ENCODE assay signal across 14 mouse cellular contexts in genomic region chr2:163404037-163404815, GRCm38 (mm10). TPM values are rescaled to one million over a fixed set of nuclear protein-coding genes. Genes with fewer than 3 reads are reported as not detected.
A peak's percentile ranks its signal among the peaks of the same experiment; 100 is the strongest.
DNase-seq lines count a peak whose midpoint lies in the region; ATAC-seq and TF ChIP-seq lines count a peak whose summit lies in the region.
"Had no signal": no experiment of that assay in that cellular context is flagged by ENCODE, and none has a peak within 500 bp of the region (broad histone marks: within the 10 kb centered on the region; RNA-seq: fewer than 3 reads in every experiment).

No protein-coding gene starts in this region.

- no peak for TF ChIP-seq CTCF in liver, postnatal 0 days (IDR thresholded peaks at IDR 0.05; ENCODE audit: low read depth)
- TF ChIP-seq CTCF in layer of hippocampus, adult 2 months (conservative IDR thresholded peaks at IDR 0.05) = no peak

- no peak overlapping the region for H3K4me2 ChIP-seq in kidney, embryonic 15.5 days
- no peak overlapping the region for H3K4me2 ChIP-seq in intestine, embryonic 14.5 days (ENCODE audit: low read length)
- no peak overlapping the region; the same call in 1 of the 2 replicates for H3K4me2 ChIP-seq in liver, postnatal 0 days (ENCODE audit: low read depth, low read length)
- H3K4me2 ChIP-seq: hindbrain, embryonic 13.5 days; midbrain, embryonic 15.5 days had no signal

- peaks cover 42% of the 10 kb centered on the region for H3K36me3 ChIP-seq in kidney, embryonic 15.5 days
- peaks cover 38% of the 10 kb centered on the region for H3K36me3 ChIP-seq in intestine, embryonic 14.5 days (ENCODE audit: control insufficient read depth, insufficient read depth, low read length)
- peaks cover 31% of the 10 kb centered on the region for H3K36me3 ChIP-seq in liver, postnatal 0 days (replicated peaks; ENCODE audit: insufficient read depth, low read length)

- TF ChIP-seq EP300 in liver, postnatal 0 days (IDR thresholded peaks at IDR 0.05; ENCODE audit: low read depth) = no peak

- no peaks in the 10 kb centered on the region for H3K27me3 ChIP-seq in kidney, embryonic 15.5 days
- no peaks in the 10 kb centered on the region for H3K27me3 ChIP-seq in intestine, embryonic 14.5 days (replicated peaks; ENCODE audit: control insufficient read depth, insufficient read depth, low read length)
- H3K27me3 ChIP-seq in liver, postnatal 0 days (ENCODE audit: insufficient read depth, low read length) = no peaks in the 10 kb centered on the region
- H3K27me3 ChIP-seq: hindbrain, embryonic 13.5 days; midbrain, embryonic 15.5 days had no signal

- H3K4me3 ChIP-seq in kidney, embryonic 15.5 days (replicated peaks) = no peak overlapping the region
- H3K4me3 ChIP-seq in intestine, embryonic 14.5 days (ENCODE audit: low read depth, low read length) = no peak overlapping the region
- H3K4me3 ChIP-seq in liver, postnatal 0 days (ENCODE audit: low read depth, low read length) = no peak overlapping the region
- H3K4me3 ChIP-seq in layer of hippocampus, adult 2 months = no peak overlapping the region
- H3K4me3 ChIP-seq: hindbrain, embryonic 13.5 days; midbrain, embryonic 15.5 days had no signal

- H3K9me3 ChIP-seq in kidney, embryonic 15.5 days (replicated peaks) = no peaks in the 10 kb centered on the region
- no peaks in the 10 kb centered on the region for H3K9me3 ChIP-seq in intestine, embryonic 14.5 days (ENCODE audit: control insufficient read depth, low read length)
- H3K9me3 ChIP-seq in liver, postnatal 0 days (ENCODE audit: low read length) = no peaks in the 10 kb centered on the region
- H3K9me3 ChIP-seq: G1E; hindbrain, embryonic 13.5 days; midbrain, embryonic 15.5 days had no signal

- 0 out of 2 replicates have a peak overlapping the region, but pooled peaks have one; percentile 18 for H3K27ac ChIP-seq in kidney, embryonic 15.5 days
- H3K27ac ChIP-seq in intestine, embryonic 14.5 days (ENCODE audit: low read depth) = no peak overlapping the region
- peak overlapping the region; percentile 35 for H3K27ac ChIP-seq in liver, postnatal 0 days (ENCODE audit: low read depth)
- H3K27ac ChIP-seq in layer of hippocampus, adult 2 months = no peak overlapping the region
- H3K27ac ChIP-seq: hindbrain, embryonic 13.5 days; midbrain, embryonic 15.5 days had no signal

- H3K9ac ChIP-seq in kidney, embryonic 15.5 days = no peak overlapping the region
- no peak overlapping the region for H3K9ac ChIP-seq in intestine, embryonic 14.5 days (ENCODE audit: low read length)
- H3K9ac ChIP-seq in liver, postnatal 0 days (replicated peaks) = no peak overlapping the region; the same call in 1 of the 2 replicates
- H3K9ac ChIP-seq: hindbrain, embryonic 13.5 days; midbrain, embryonic 15.5 days had no signal

- ATAC-seq in kidney, embryonic 15.5 days (replicated peaks; ENCODE audit: low FRiP score) = no peak
- ATAC-seq in intestine, embryonic 14.5 days (replicated peaks; ENCODE audit: low FRiP score, low TSS enrichment, low read depth) = 0 out of 2 replicates have a peak, but pooled peaks have one; percentile 34
- peak; percentile 67 for ATAC-seq in liver, postnatal 0 days
- no peak for ATAC-seq in cerebellum, adult (ENCODE audit: insufficient number of reproducible peaks, low FRiP score, low TSS enrichment)
- ATAC-seq: midbrain, embryonic 15.5 days had no signal

- WGBS in kidney, embryonic 15.5 days = 68% methylated on average over 8 of the region's 8 CpGs
- WGBS in intestine, embryonic 14.5 days = 69% methylated on average over 8 of the region's 8 CpGs
- WGBS in liver, postnatal 0 days (ENCODE audit: insufficient replicate concordance) = 60% methylated on average over 8 of the region's 8 CpGs

- 0 out of 2 replicates have a peak, but pooled peaks cover 2% of the 10 kb centered on the region for H3K4me1 ChIP-seq in kidney, embryonic 15.5 days
- H3K4me1 ChIP-seq in intestine, embryonic 14.5 days (replicated peaks; ENCODE audit: control insufficient read depth, insufficient read depth, low read length) = no peaks in the 10 kb centered on the region
- H3K4me1 ChIP-seq in liver, postnatal 0 days (ENCODE audit: insufficient read depth) = peaks cover 14% of the 10 kb centered on the region; the same call in 1 of the 2 replicates
- H3K4me1 ChIP-seq: hindbrain, embryonic 13.5 days; midbrain, embryonic 15.5 days had no signal

- DNase-seq in kidney, adult 11 months = no peak
- peak; percentile 65 for DNase-seq in adrenal gland, adult 2 months
- no peak for DNase-seq in intestine, embryonic 14.5 days (ENCODE audit: low spot score)
- DNase-seq in liver, postnatal 0 days = peak; percentile 50
- no peak for DNase-seq in layer of hippocampus, adult 2 months (ENCODE audit: low spot score in 2 of 2)
- no peak for DNase-seq in layer of hippocampus, postnatal 10 days (ENCODE audit: low spot score in 2 of 2)
- DNase-seq: cerebellum, postnatal 10 days had no signal

RNA-seq across cellular contexts. Expression of gene Jph2, which starts 6.4 kb away (rescaled TPM):
- polyA plus RNA-seq in kidney, embryonic 15.5 days (2015; fragmentation: Nextera tagmentation; extraction: Ambion mirVana) = 2.5 and 4.2 TPM in 2 replicates
- total RNA-seq in adrenal gland, adult 2 months (2021) = 1 to 10 TPM; 3.1 to 6.2 TPM
- 8.2 and 8.3 TPM in 2 replicates for polyA plus RNA-seq in adrenal gland, adult 2 months (2012; rRNA removed)
- polyA plus RNA-seq in intestine, embryonic 14.5 days (2014; fragmentation: Nextera tagmentation; extraction: Ambion mirVana) = 5.6 and 5.9 TPM in 2 replicates
- 0.11 and 0.19 TPM in 2 replicates for polyA plus RNA-seq in liver, postnatal 0 days (2015; fragmentation: Nextera tagmentation; extraction: Ambion mirVana)
- under 1 TPM; 0.41 to 0.54 TPM for total RNA-seq in layer of hippocampus, adult 2 months (2021)
- 1 to 10 TPM in 1 of 2 experiments, under 1 TPM in 1; 0.78 to 1.0 TPM for total RNA-seq in layer of hippocampus, postnatal 10 days (2021)
- total RNA-seq: granulocyte monocyte progenitor cell, adult 5-6 weeks; megakaryocyte progenitor cell, adult 5-6 weeks had no signal
- polyA plus RNA-seq: G1E had no signal

RNA-seq across cellular contexts. Expression of gene Oser1, which starts 20.3 kb away (rescaled TPM):
- polyA plus RNA-seq in kidney, embryonic 15.5 days (2015; fragmentation: Nextera tagmentation; extraction: Ambion mirVana) = 87.0 and 87.3 TPM in 2 replicates
- total RNA-seq in adrenal gland, adult 2 months (2021) = 10 to 100 TPM; 29.2 to 49.2 TPM
- polyA plus RNA-seq in adrenal gland, adult 2 months (2012; rRNA removed) = 3.0 TPM in 2 replicates
- polyA plus RNA-seq in intestine, embryonic 14.5 days (2014; fragmentation: Nextera tagmentation; extraction: Ambion mirVana) = 88.9 and 97.7 TPM in 2 replicates
- polyA plus RNA-seq in liver, postnatal 0 days (2015; fragmentation: Nextera tagmentation; extraction: Ambion mirVana) = 42.6 and 50.4 TPM in 2 replicates
- 10 to 100 TPM; 17.1 to 17.2 TPM for total RNA-seq in layer of hippocampus, adult 2 months (2021)
- 10 to 100 TPM; 16.7 to 18.8 TPM for total RNA-seq in layer of hippocampus, postnatal 10 days (2021)

RNA-seq across cellular contexts. Expression of gene Gdap1l1, which starts 34.0 kb away (rescaled TPM):
- polyA plus RNA-seq in kidney, embryonic 15.5 days (2015; fragmentation: Nextera tagmentation; extraction: Ambion mirVana) = 1.2 and 2.8 TPM in 2 replicates
- total RNA-seq in adrenal gland, adult 2 months (2021) = 1 to 10 TPM; 2.2 to 4.2 TPM
- 6.5 and 8.7 TPM in 2 replicates for polyA plus RNA-seq in adrenal gland, adult 2 months (2012; rRNA removed)
- 9.7 and 13.2 TPM in 2 replicates for polyA plus RNA-seq in intestine, embryonic 14.5 days (2014; fragmentation: Nextera tagmentation; extraction: Ambion mirVana)
- polyA plus RNA-seq in liver, postnatal 0 days (2015; fragmentation: Nextera tagmentation; extraction: Ambion mirVana) = not detected in 2 replicates
- total RNA-seq in layer of hippocampus, adult 2 months (2021) = 10 to 100 TPM; 61.5 to 70.7 TPM
- 100 to 1,000 TPM in 1 of 2 experiments, 10 to 100 TPM in 1; 89.7 to 103 TPM for total RNA-seq in layer of hippocampus, postnatal 10 days (2021)
- total RNA-seq: granulocyte monocyte progenitor cell, adult 5-6 weeks; megakaryocyte progenitor cell, adult 5-6 weeks had no signal
- polyA plus RNA-seq: G1E had no signal

Comparison
In these comparisons a context has a peak if more than half of its experiments do, and no peak if none do; other contexts are left out.
1. ATAC-seq: peak in intestine, embryonic 14.5 days (single experiment) and liver, postnatal 0 days (single experiment); none in kidney, embryonic 15.5 days (single experiment) and cerebellum, adult (single experiment).
2. H3K27ac ChIP-seq: peak in kidney, embryonic 15.5 days (single experiment) and liver, postnatal 0 days (single experiment); none in intestine, embryonic 14.5 days (single experiment) and layer of hippocampus, adult 2 months (single experiment).
3. DNase-seq: peak in adrenal gland, adult 2 months (single experiment) and liver, postnatal 0 days (single experiment); none in kidney, adult 11 months (single experiment), intestine, embryonic 14.5 days (single experiment), layer of hippocampus, adult 2 months (0 of 2) and layer of hippocampus, postnatal 10 days (0 of 2).
4. RNA of gene Oser1, which starts 20.3 kb away (polyA plus RNA-seq): 88.9 to 97.7 TPM in intestine, embryonic 14.5 days, 87.0 to 87.3 TPM in kidney, embryonic 15.5 days and 42.6 to 50.4 TPM in liver, postnatal 0 days; 3.0 TPM in adrenal gland, adult 2 months; every median in the first group is over 10 times any median in the second.